ENCODE assay signal across 8 mouse cellular contexts in genomic region chr2:30177700-30178675, GRCm38 (mm10). TPM values are rescaled to one million over a fixed set of nuclear protein-coding genes. Genes with fewer than 3 reads are reported as not detected.
DNase-seq lines count a peak whose midpoint lies in the region; ATAC-seq lines count a peak whose summit lies in the region.

Spout1 (minus strand) TSS chr2:30178459.

- peak; percentile 82 for DNase-seq in MEL-GATA-1-ER (ENCODE audit: extremely low read depth, low read depth)
- DNase-seq in cerebellum, adult 8-10 months, result peak; percentile 92
- DNase-seq in forelimb bud, embryonic 11.5 days (ENCODE audit: low read depth, low spot score), result peak; percentile 97
- DNase-seq in layer of hippocampus, adult 9-10 months (ENCODE audit: low spot score), result peak; percentile 80
- DNase-seq in ovary, postnatal 10 days (ENCODE audit: low spot score), result peak; percentile 86
- DNase-seq in thymus, postnatal 10 days (ENCODE audit: low spot score in 2 of 2), result peak; percentile 88

- H3K36me3 ChIP-seq in lung, embryonic 16.5 days (ENCODE audit: control insufficient read depth, insufficient read depth, low read length), result peaks cover 29% of the 10 kb centered on the region

- H3K4me2 ChIP-seq in lung, embryonic 16.5 days (ENCODE audit: low read depth, low read length), result peak within 1 kb of the TSS; percentile 57

- no peaks in the 10 kb centered on the region for H3K27me3 ChIP-seq in lung, embryonic 16.5 days (ENCODE audit: control insufficient read depth, insufficient read depth, low read depth, low read length)

- peak; percentile 98 to 99 for ATAC-seq in hematopoietic stem cell, adult 5-6 weeks (replicated peaks in 1 of 2; ENCODE audit: insufficient read depth in 1 of 2, low FRiP score in 2 of 2, low TSS enrichment in 1 of 2, low read depth in 1 of 2, poor library complexity in 2 of 2, severe bottlenecking in 2 of 2)
- ATAC-seq in lung, embryonic 16.5 days (ENCODE audit: low read depth), result peak; percentile 100

- peak within 1 kb of the TSS; percentile 79 for H3K9ac ChIP-seq in lung, embryonic 16.5 days (ENCODE audit: low read length)

- WGBS in lung, embryonic 16.5 days, result 1% methylated on average over 54 of the region's 54 CpGs

- H3K9me3 ChIP-seq in lung, embryonic 16.5 days (ENCODE audit: control insufficient read depth, low read length), result no peaks in the 10 kb centered on the region

- H3K27ac ChIP-seq in lung, embryonic 16.5 days (ENCODE audit: low read length), result 0 out of 2 replicates have a peak within 1 kb of the TSS, but pooled peaks have one; percentile 12

- H3K4me1 ChIP-seq in lung, embryonic 16.5 days (replicated peaks; ENCODE audit: control insufficient read depth, insufficient read depth, low read length), result peaks cover 8% of the 10 kb centered on the region

- peak within 1 kb of the TSS; percentile 81 for H3K4me3 ChIP-seq in lung, embryonic 16.5 days (ENCODE audit: low read length)

RNA-seq across cellular contexts. Expression of gene Spout1, which starts in this region (rescaled TPM):
- total RNA-seq in hematopoietic stem cell, adult 5-6 weeks (2017), result 24.7 and 42.1 TPM in 2 replicates
- polyA plus RNA-seq in lung, embryonic 16.5 days (2015; fragmentation: Nextera tagmentation; extraction: Ambion mirVana), result 66.6 TPM in 2 replicates

Comparison
In these comparisons a context has a peak if more than half of its experiments do, and no peak if none do; other contexts are left out.
1. Peak in every context shown above with its lines: DNase-seq, ATAC-seq, H3K4me3 ChIP-seq and H3K27ac ChIP-seq.